Mouse (Mus musculus) retina, postnatal 7 days (tissue): ENCODE data around the gene Ust.

Experiments used
- DNase-seq: peaks from one replicate; pipeline ENCODE4 v3.0.0-alpha.2; 2012; ENCODE audit warnings: low read depth, low spot score

The Ust gene

DNA sequence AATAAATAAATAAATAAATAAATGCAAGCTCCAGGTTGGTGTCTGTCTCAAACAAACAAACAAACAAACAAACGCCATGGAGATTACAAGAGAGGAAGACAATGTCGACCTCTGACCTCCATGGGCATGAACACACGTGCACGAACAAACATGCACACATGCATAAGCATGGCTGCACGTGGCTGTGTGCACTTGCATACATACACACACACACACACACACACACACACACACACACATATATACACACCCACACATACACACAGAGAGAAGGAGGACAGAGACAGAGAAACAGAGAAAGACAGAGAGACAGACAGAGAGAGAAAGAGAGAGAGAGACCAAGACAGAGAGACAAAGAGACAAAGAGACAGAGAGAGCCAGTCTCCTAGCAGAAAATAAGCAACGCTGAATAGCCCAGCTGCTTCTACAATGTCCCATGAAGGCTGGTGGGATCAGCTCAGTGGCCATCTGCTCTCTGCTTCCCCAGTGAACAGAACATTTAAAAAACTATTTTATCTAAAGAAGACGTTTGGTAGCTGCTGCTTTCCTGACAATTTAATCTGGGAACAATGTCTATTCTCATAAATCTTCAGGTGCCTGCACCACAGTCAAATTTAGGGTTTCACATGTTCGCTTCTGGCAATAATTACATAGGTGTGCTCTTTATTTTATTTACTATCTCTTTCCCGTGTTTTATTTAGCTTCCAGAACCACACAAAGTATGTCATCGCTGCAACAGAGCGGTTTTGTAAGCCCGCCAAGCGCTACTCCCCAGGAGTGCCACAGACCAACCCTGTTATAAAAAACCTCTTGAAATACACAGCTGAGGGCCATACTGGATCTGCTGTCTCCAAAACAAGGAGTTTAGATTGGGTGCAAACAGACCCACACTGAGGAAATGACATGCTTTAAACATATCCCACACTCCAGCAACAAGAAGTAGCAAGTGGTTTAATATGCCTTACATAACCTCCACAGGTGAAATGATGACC, 89.5 kb downstream of the Ust start:
- DNase-seq, result no peak

DNA sequence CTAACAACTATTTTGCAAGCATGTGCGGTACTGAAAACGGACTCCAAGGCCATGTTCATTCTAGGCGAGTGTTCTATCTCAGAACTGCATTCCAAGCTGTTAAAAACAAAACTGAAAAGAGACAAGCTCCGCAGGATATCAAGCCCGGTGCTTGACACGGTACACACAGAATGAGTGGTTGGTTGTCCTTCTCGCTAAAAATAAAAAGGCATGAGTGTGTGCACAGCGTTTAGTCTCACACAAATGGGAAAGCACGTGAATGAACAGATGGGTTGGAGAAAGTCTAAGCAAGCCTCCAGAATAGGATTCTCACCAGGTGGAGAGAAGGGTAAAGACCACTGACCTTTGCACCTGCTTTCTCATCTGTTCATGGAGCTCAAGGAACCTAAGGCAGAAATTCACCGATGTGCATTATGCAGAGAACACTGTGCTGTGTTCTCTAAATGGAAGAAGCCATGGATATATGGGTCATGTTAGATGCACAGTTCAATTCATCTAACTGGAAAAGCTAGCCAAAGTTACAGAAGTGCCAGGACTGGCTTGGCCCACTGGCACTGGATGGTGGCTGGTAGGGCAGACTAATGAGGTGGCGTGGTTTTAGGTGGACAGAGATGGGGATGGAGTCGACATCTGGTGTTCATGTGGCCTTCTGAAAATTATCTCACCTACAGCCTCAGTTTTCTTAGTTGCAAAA, 90.8 kb downstream of the Ust start:
- no peak for DNase-seq

GRCm38 (mm10) chr10:8419496-8420009, 99.1 kb downstream of the Ust start:
- no peak for DNase-seq

DNA sequence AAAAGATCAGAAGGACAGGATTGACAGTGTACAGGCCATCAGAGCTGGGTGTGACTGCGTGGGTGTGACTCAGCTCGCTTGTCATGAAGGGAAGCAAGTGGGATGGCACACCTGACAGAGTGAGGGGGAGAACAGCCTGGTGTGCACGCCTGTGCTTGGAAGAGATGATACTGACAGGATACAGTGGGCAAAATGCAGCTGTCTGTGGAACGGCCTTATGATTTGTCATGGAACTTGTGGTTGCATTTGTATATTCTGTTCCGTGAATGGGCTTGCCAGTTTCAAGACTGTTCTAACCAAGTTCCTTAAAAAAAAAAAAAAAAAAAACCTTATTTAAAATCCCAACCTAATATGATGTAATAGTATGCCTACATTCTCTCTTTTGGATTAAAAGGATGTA, 103.2 kb downstream of the Ust start:
- no peak for DNase-seq

DNA sequence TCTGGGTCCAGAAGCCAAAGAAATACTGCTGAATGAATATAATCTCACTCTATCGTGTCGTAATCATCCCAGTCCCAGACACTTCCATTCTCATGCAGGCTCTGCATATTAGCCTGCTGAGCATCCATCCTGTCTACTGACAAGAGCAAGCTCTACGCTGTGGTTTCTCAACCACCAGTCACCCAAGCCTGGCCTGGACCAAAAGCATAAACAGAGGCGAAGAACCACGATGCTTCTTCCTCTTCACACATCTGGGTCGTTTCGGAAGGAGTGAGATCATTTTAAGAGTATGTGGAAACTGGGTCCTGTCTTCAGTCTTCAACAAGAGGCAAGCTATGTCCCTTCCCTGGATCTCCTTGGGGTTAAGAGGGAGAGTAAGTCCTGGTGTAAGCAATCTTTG, 103.6 kb downstream of the Ust start:
- DNase-seq, result no peak

DNA sequence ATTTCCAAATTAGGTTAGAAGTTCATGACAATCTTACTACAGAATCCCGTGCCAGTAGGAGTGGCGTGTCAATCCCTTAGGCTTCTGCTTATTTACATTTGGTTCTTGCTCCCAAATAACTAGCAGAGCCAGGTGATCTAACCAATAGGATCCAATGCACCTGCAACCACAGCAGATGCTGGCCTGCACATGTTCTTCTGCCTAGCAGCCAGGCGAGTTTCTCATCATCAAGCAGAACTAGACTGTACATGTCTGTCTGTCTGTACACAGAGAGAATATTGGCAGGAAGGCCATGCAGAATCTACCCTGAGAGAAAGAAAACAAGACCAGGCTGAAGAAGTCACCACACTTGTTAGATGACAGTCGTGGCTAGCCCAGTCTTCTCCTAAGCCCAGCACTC, 113.5 kb downstream of the Ust start:
- no peak for DNase-seq

GRCm38 (mm10) chr10:8392226-8392625, 126.4 kb downstream of the Ust start:
- DNase-seq, result no peak

DNA sequence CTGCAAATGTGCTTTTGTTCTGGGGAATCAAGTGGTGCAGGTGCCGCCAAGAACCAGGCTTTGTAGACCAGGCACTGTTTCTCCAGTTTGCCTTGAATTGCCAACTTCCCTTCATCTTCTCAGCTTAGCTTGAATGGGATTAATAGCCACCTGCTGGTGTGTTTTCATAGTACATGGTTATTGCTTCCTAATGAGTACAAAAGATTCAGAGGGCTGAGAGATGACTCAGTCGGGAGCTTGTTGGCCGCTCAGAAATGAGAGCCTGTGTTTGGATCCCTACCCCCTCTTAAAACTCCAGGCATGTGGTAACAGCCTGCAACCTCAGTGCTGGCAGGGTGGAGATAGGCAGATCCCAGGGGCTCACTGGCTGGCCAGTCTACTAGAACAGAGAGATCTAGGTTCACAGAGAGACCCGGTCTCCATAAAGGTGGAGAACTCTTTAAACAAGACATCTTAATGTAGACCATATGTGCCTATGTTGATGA, 127.3 kb downstream of the Ust start:
- DNase-seq, result no peak

DNA sequence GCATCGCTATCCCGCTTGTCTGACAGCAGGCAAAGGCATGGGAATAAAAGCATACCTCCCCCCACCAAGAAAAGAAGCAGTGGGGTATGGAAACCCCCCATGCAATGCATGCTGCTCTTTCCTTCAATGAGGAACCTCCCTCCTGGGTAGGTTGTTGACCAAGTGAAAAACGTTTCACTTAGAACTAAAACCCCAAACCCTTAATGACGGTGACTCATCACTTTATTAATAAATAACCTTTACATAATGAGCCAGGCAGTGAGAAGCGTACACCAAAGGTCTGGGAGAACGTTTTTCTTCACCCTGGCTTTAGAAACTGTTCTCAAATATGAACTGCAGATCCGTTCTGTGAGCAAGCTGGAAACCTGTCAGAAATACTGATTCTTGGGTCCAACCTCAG, 130.4 kb downstream of the Ust start:
- no peak for DNase-seq

GRCm38 (mm10) chr10:8369894-8370500, 148.6 kb downstream of the Ust start:
- no peak for DNase-seq

GRCm38 (mm10) chr10:8365816-8366215, 152.8 kb downstream of the Ust start:
- DNase-seq, result no peak

- no peak for DNase-seq
These were observed 154.4 kb downstream of the Ust start for GRCm38 (mm10) chr10:8364182-8364581.

DNA sequence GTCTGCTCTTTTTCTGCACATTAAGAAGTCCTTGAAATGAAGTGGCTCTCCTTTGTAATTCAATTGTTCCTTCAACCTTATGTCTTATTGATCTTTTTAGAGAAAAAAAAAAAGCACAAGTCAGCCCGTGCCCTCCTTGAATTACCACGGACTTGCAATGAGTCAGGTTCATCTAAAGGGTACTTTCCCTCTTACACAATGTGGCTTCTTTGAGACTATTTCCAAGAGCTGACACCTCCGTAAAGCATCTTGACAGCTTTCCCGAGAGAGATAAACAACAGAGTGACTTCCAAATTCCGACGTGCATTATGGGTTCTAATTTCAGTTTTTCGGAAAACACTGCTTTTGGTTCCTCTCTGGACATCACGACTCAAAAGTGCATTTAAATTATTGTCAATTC, 155.3 kb downstream of the Ust start:
- DNase-seq, result no peak

- DNase-seq, result no peak
These were observed 160.2 kb downstream of the Ust start for GRCm38 (mm10) chr10:8358286-8359045.

- no peak for DNase-seq
These were observed 165.1 kb downstream of the Ust start for GRCm38 (mm10) chr10:8353534-8353933.

- no peak for DNase-seq
These were observed 168.0 kb downstream of the Ust start for GRCm38 (mm10) chr10:8350626-8351025.

GRCm38 (mm10) chr10:8347497-8347896, 171.1 kb downstream of the Ust start:
- DNase-seq, result no peak

GRCm38 (mm10) chr10:8342556-8342955, 176.1 kb downstream of the Ust start:
- no peak for DNase-seq

DNA sequence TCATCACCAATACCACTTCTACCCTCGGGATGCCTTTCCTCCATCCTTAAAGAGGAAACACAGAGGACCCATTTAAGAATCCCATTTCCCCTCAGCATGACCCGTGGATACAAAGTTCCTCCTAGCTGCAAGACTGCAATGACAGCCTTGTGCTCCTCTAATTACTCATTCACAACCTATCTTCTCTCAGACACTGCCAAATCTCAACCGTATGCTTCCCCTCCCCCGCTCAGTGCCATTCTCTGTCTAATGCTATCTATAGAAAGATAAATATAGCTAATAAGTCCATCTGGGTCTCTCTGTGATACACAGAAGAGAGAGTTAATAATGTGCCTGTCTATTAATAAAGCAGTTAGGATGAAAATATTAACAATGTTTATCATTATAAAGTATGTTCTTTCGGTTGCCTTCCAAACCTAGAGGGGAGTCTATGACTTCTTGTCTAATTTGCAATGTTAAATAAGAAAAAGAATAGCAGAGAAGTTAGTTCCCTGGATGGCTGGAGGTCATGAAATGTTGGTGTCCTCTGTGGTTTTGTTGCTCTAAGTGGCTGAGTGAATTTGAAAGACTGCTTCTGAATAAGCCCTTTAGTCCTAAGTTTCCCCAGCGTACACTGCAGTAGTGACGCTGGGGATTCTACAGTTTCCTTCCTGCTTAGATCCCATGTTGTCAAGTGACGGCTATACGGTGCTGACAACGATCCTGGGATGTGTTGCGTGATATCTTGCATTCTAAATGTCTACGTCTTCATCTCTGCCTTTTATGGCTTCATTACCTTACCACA, 178.8 kb downstream of the Ust start:
- DNase-seq, result no peak

GRCm38 (mm10) chr10:8336601-8337000, 182.0 kb downstream of the Ust start:
- no peak for DNase-seq

GRCm38 (mm10) chr10:8330958-8331357, 187.7 kb downstream of the Ust start:
- no peak for DNase-seq
